Comparison of ENCODE assay signal across 9 mouse cellular contexts in the genomic region with DNA sequence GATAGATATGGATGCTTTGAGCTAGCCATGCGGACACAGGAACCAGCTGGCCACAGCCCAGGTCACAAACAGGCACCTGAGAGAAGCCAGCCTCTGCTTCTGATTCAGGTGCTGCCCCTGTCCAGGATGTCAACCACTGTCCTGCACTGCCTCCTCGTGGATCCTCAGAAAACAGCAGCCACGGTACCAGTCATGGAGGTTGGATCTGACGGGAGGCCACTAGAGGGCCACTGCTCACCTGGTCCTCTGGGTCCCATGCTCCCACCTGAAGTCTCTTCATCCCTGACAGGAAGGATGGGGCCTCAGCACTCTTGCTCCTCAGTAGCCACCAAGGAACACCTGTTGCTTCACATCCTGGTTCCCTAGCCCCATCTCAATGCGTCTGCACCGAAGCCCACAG. TPM values are rescaled to one million over a fixed set of nuclear protein-coding genes. Genes with fewer than 3 reads are reported as not detected.
DNase-seq lines count a peak whose midpoint lies in the region; ATAC-seq and TF ChIP-seq lines count a peak whose summit lies in the region.
"Had no signal": no experiment of that assay in that cellular context is flagged by ENCODE, and none has a peak within 500 bp of the region (broad histone marks: within the 10 kb centered on the region; RNA-seq: fewer than 3 reads in every experiment).

No protein-coding gene starts in this region.

- TF ChIP-seq CTCF in layer of hippocampus, adult 2 months (conservative IDR thresholded peaks at IDR 0.05), result peak; percentile 93

- in situ Hi-C loops in ES-E14 (cut with MboI; ENCODE audit: low sequenced_read_pairs in 2 of 2, unreplicated experiment in 2 of 2), result loop anchor here in 1 of 2 experiments (10.0 kb wide), 1 partner anchor 652 kb away; no protein-coding TSS in a partner anchor

- no peak overlapping the region for H3K9ac ChIP-seq in ES-E14 (ENCODE audit: insufficient read depth, low read depth, low read length, poor library complexity, severe bottlenecking)
- H3K9ac ChIP-seq in hindbrain, embryonic 11.5 days (ENCODE audit: low read depth, low read length), result no peak overlapping the region
- no peak overlapping the region for H3K9ac ChIP-seq in lung, embryonic 16.5 days (ENCODE audit: low read length)

- no peaks in the 10 kb centered on the region for H3K9me3 ChIP-seq in ES-E14 (ENCODE audit: control insufficient read depth, insufficient read depth, low read depth, low read length)
- no peaks in the 10 kb centered on the region for H3K9me3 ChIP-seq in forebrain, embryonic 10.5 days
- no peaks in the 10 kb centered on the region for H3K9me3 ChIP-seq in hindbrain, embryonic 11.5 days (ENCODE audit: control insufficient read depth, low read length)
- no peaks in the 10 kb centered on the region for H3K9me3 ChIP-seq in lung, embryonic 16.5 days (ENCODE audit: control insufficient read depth, low read length)

- H3K4me2 ChIP-seq in hindbrain, embryonic 11.5 days (replicated peaks; ENCODE audit: low read depth, low read length), result no peak overlapping the region
- no peak overlapping the region for H3K4me2 ChIP-seq in lung, embryonic 16.5 days (ENCODE audit: low read depth, low read length)

- peaks cover 10% of the 10 kb centered on the region; the same call in 1 of the 2 replicates for H3K27me3 ChIP-seq in forebrain, embryonic 10.5 days (ENCODE audit: poor library complexity, severe bottlenecking)
- H3K27me3 ChIP-seq in hindbrain, embryonic 11.5 days (ENCODE audit: control insufficient read depth, insufficient read depth, low read length), result no peaks in the 10 kb centered on the region
- H3K27me3 ChIP-seq in lung, embryonic 16.5 days (ENCODE audit: control insufficient read depth, insufficient read depth, low read depth, low read length), result no peaks in the 10 kb centered on the region

- 17% methylated on average over 6 of the region's 6 CpGs for whole genome bisulfite sequencing in forebrain, embryonic 10.5 days
- 27% methylated on average over 6 of the region's 6 CpGs for WGBS in hindbrain, embryonic 11.5 days
- WGBS in lung, embryonic 16.5 days, result 19% methylated on average over 6 of the region's 6 CpGs

- ATAC-seq in hindbrain, embryonic 11.5 days (ENCODE audit: low FRiP score), result peak; percentile 43; the same call in 1 of the 2 replicates
- ATAC-seq in lung, embryonic 16.5 days (ENCODE audit: low read depth), result peak; percentile 46; the same call in 1 of the 2 replicates

- H3K36me3 ChIP-seq in ES-E14 (ENCODE audit: control insufficient read depth, insufficient read depth, low read length, poor library complexity, severe bottlenecking), result no peaks in the 10 kb centered on the region
- no peaks in the 10 kb centered on the region for H3K36me3 ChIP-seq in forebrain, embryonic 10.5 days (replicated peaks)
- no peaks in the 10 kb centered on the region for H3K36me3 ChIP-seq in hindbrain, embryonic 11.5 days (ENCODE audit: control insufficient read depth, insufficient read depth, low read length)
- H3K36me3 ChIP-seq in lung, embryonic 16.5 days (ENCODE audit: control insufficient read depth, insufficient read depth, low read length), result no peaks in the 10 kb centered on the region

- no peak overlapping the region for H3K27ac ChIP-seq in ES-E14 (ENCODE audit: insufficient read depth, low read depth, low read length, poor library complexity, severe bottlenecking)
- H3K27ac ChIP-seq in forebrain, embryonic 10.5 days, result no peak overlapping the region
- no peak overlapping the region for H3K27ac ChIP-seq in hindbrain, embryonic 11.5 days (ENCODE audit: low read depth, low read length)
- no peak overlapping the region for H3K27ac ChIP-seq in layer of hippocampus, adult 2 months
- H3K27ac ChIP-seq in lung, embryonic 16.5 days (ENCODE audit: low read length), result no peak overlapping the region

- no peak overlapping the region for H3K4me3 ChIP-seq in ES-E14 (ENCODE audit: insufficient read depth in 1 of 2, low read depth in 1 of 2, low read length in 2 of 2, poor library complexity in 1 of 2, severe bottlenecking in 1 of 2)
- no peak overlapping the region for H3K4me3 ChIP-seq in forebrain, embryonic 10.5 days
- H3K4me3 ChIP-seq in hindbrain, embryonic 11.5 days (ENCODE audit: low read depth, low read length), result no peak overlapping the region
- no peak overlapping the region for H3K4me3 ChIP-seq in layer of hippocampus, adult 2 months
- no peak overlapping the region for H3K4me3 ChIP-seq in lung, embryonic 16.5 days (ENCODE audit: low read length)

- peak; percentile 69 for DNase-seq in ES-E14 (ENCODE audit: low read depth, low spot score)
- DNase-seq in c-Kit-negative CD71-positive TER-119-positive erythroid progenitor cells, embryonic 14.5 days (ENCODE audit: low read depth, low spot score), result peak; percentile 2
- peak; percentile 84 for DNase-seq in forebrain, embryonic 10.5 days (ENCODE audit: extremely low spot score, low spot score)
- peak; percentile 86 for DNase-seq in hindbrain, embryonic 11.5 days (ENCODE audit: low spot score)
- peak; percentile 74 to 86 for DNase-seq in layer of hippocampus, adult 2 months (ENCODE audit: low spot score in 2 of 2)
- peak; percentile 75 for DNase-seq in ovary, postnatal 36 days (ENCODE audit: low spot score)
- DNase-seq in thymus, postnatal 14 days, result peak; percentile 83

- H3K4me1 ChIP-seq in ES-E14 (ENCODE audit: control insufficient read depth in 2 of 2, insufficient read depth in 2 of 2, low read length in 2 of 2, poor library complexity in 1 of 2), result no peaks in the 10 kb centered on the region; a peak in 1 of 4 replicates
- peaks cover 8% of the 10 kb centered on the region; the same call in 1 of the 2 replicates for H3K4me1 ChIP-seq in forebrain, embryonic 10.5 days
- H3K4me1 ChIP-seq in hindbrain, embryonic 11.5 days (replicated peaks; ENCODE audit: control insufficient read depth, insufficient read depth, low read length), result no peaks in the 10 kb centered on the region
- peaks cover 5% of the 10 kb centered on the region; the same call in 1 of the 2 replicates for H3K4me1 ChIP-seq in lung, embryonic 16.5 days (replicated peaks; ENCODE audit: control insufficient read depth, insufficient read depth, low read length)

TF ChIP-seq in ES-E14, 5 proteins besides CTCF, POLR2A, EP300 and RAD21:
- no peak for TF ChIP-seq HCFC1 (IDR thresholded peaks at IDR 0.05; ENCODE audit: borderline replicate concordance, insufficient read depth, low read length)
- TF ChIP-seq ZC3H11A (IDR thresholded peaks at IDR 0.05; ENCODE audit: borderline replicate concordance, low read depth, low read length), result peak; percentile 98
- TF ChIP-seq ZNF384 (IDR thresholded peaks at IDR 0.05; ENCODE audit: low read depth, low read length), result no peak
- TF ChIP-seq MAFK (IDR thresholded peaks at IDR 0.05; ENCODE audit: insufficient read depth, low read depth, low read length), result no peak

RNA-seq across cellular contexts. Expression of a gene that starts 34.4 kb away (rescaled TPM):
- total RNA-seq in ES-E14 (2012; rRNA removed), result not detected in 2 replicates
- polyA plus RNA-seq in forebrain, embryonic 10.5 days (2016; fragmentation: Nextera tagmentation; extraction: Ambion mirVana), result not detected in 2 replicates
- polyA plus RNA-seq in hindbrain, embryonic 11.5 days (2014; fragmentation: Nextera tagmentation; extraction: Ambion mirVana), result not detected in 2 replicates
- not detected for total RNA-seq in layer of hippocampus, adult 2 months (2021)
- polyA plus RNA-seq in lung, embryonic 16.5 days (2015; fragmentation: Nextera tagmentation; extraction: Ambion mirVana), result not detected in 2 replicates
- polyA plus RNA-seq: heart, embryonic 14.5 days had no signal

Comparison
In these comparisons a context has a peak if more than half of its experiments do, and no peak if none do; other contexts are left out.
1. DNase-seq: peak in every context shown above with its lines; median percentile 86 in hindbrain, embryonic 11.5 days; 84 in forebrain, embryonic 10.5 days; 83 in thymus, postnatal 14 days; 80 in layer of hippocampus, adult 2 months; 75 in ovary, postnatal 36 days; 69 in ES-E14; 2 in c-Kit-negative CD71-positive TER-119-positive erythroid progenitor cells, embryonic 14.5 days.